Mouse (Mus musculus) MEL (cell line): ENCODE measurements around the gene Ankmy2.

Experiments
- CHD1 ChIP-seq: IDR thresholded peaks from 2 replicates; pipeline ENCODE4 v1.6.1; 2012; ENCODE audit warnings: low read depth, mild to moderate bottlenecking, inconsistent platforms, low read length, improper control_type of control experiment
- CHD2 ChIP-seq: IDR thresholded peaks from 2 replicates; pipeline ENCODE4 v1.6.1; 2011; ENCODE audit warnings: low read length, improper control_type of control experiment
- CTCF ChIP-seq, 3 experiments: IDR thresholded peaks in 2 of 3; conservative IDR thresholded peaks in 1 of 3; 2 replicates each; pipeline ENCODE4 v1.5.1; 2011 to 2012; ENCODE audit warnings: low read length in 3 of 3, low read depth in 2 of 3, mild to moderate bottlenecking in 2 of 3, improper control_type of control experiment in 1 of 3, inconsistent platforms in 1 of 3, mixed read lengths in 1 of 3, moderate library complexity in 1 of 3; ENCODE audit not compliant: control insufficient read depth in 1 of 3, insufficient read depth in 1 of 3, poor library complexity in 1 of 3, severe bottlenecking in 1 of 3
- GATA1 ChIP-seq: IDR thresholded peaks from 2 replicates; pipeline ENCODE4 v1.6.1; 2011; ENCODE audit warnings: low read depth, low read length, improper control_type of control experiment
- POLR2A ChIP-seq, 2 experiments: IDR thresholded peaks; 2 replicates each; pipeline ENCODE4 v1.6.1; 2011 to 2012; ENCODE audit warnings: low read length in 2 of 2, mild to moderate bottlenecking in 2 of 2, control low read depth in 1 of 2, improper control_type of control experiment in 1 of 2, low read depth in 1 of 2, moderate library complexity in 1 of 2; ENCODE audit not compliant: control insufficient read depth in 1 of 2, insufficient read depth in 1 of 2, poor library complexity in 1 of 2
- POLR2AphosphoS2 ChIP-seq: IDR thresholded peaks from 2 replicates; pipeline ENCODE4 v1.6.1; 2011; ENCODE audit warnings: low read length, improper control_type of control experiment

DNA sequence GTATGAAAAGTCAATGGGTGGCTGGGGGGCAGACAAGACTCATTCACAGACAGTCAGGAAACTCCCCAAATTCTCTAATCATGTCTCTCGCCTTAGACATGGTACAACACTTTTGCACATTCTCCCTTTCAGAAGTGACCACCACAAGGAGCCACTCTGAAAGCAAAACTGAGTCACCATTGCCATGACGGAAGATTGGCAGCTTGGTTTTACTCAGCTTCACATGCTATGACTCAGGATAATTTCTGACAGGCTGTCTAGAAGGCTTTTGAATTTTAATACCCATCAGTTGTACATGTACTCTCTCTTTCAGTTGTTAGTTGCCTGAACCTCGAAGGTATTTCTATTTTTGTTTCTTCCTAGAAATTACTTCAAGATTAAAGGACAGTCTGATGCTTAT is 84.3 kb downstream of the Ankmy2 start:
- TF ChIP-seq GATA1 (no peak), CTCF (IDR thresholded peaks at IDR 0.05 in 2 of 3, conservative IDR thresholded peaks at IDR 0.05 in 1 of 3; ENCODE audit: control insufficient read depth in 1 of 3, insufficient read depth in 1 of 3, low read depth in 2 of 3, low read length in 3 of 3, poor library complexity in 1 of 3, severe bottlenecking in 1 of 3) (no peak), CHD2 (no peak), CHD1 (no peak), POLR2A (IDR thresholded peaks at IDR 0.05; ENCODE audit: control insufficient read depth in 1 of 2, insufficient read depth in 1 of 2, low read depth in 1 of 2, low read length in 2 of 2, poor library complexity in 1 of 2) (no peak), POLR2AphosphoS2 (no peak)
